Comparison of ENCODE assay signal across 24 mouse cellular contexts in genomic region chr2:117597573-117597972, GRCm38 (mm10).
DNase-seq lines count a peak whose midpoint lies in the region; ATAC-seq and TF ChIP-seq lines count a peak whose summit lies in the region.
"Had no signal": no experiment of that assay in that cellular context is flagged by ENCODE, and none has a peak within 500 bp of the region (broad histone marks: within the 10 kb centered on the region; RNA-seq: fewer than 3 reads in every experiment).

No protein-coding gene starts in this region.

- no peaks in the 10 kb centered on the region for H3K27me3 ChIP-seq in heart, embryonic 13.5 days (replicated peaks)
- H3K27me3 ChIP-seq in heart, embryonic 12.5 days (replicated peaks), result no peaks in the 10 kb centered on the region
- H3K27me3 ChIP-seq in heart, postnatal 0 days (ENCODE audit: control insufficient read depth, insufficient read depth, low read length), result no peaks in the 10 kb centered on the region
- no peaks in the 10 kb centered on the region for H3K27me3 ChIP-seq in heart, adult 2 months (ENCODE audit: control insufficient read depth, insufficient read depth, low read length)
- H3K27me3 ChIP-seq in embryonic facial prominence, embryonic 10.5 days (replicated peaks; ENCODE audit: low read depth, poor library complexity, severe bottlenecking), result no peaks in the 10 kb centered on the region
- H3K27me3 ChIP-seq: embryonic facial prominence, embryonic 12.5 days; embryonic facial prominence, embryonic 15.5 days; forebrain, embryonic 13.5 days; hindbrain, embryonic 12.5 days; hindbrain, embryonic 15.5 days had no signal

- no peaks in the 10 kb centered on the region for H3K36me3 ChIP-seq in heart, embryonic 13.5 days
- no peaks in the 10 kb centered on the region for H3K36me3 ChIP-seq in heart, embryonic 12.5 days
- H3K36me3 ChIP-seq in heart, postnatal 0 days (replicated peaks; ENCODE audit: control insufficient read depth, insufficient read depth, low read length), result no peaks in the 10 kb centered on the region
- no peaks in the 10 kb centered on the region for H3K36me3 ChIP-seq in heart, adult 2 months (ENCODE audit: control insufficient read depth, insufficient read depth, low read length)
- H3K36me3 ChIP-seq in embryonic facial prominence, embryonic 10.5 days (replicated peaks), result no peaks in the 10 kb centered on the region
- H3K36me3 ChIP-seq: embryonic facial prominence, embryonic 12.5 days; embryonic facial prominence, embryonic 15.5 days; hindbrain, embryonic 12.5 days; hindbrain, embryonic 15.5 days had no signal

- no peak for ATAC-seq in heart, embryonic 13.5 days (ENCODE audit: extremely low read depth, insufficient number of reproducible peaks, low FRiP score, low TSS enrichment)
- no peak for ATAC-seq in heart, embryonic 12.5 days (ENCODE audit: insufficient number of reproducible peaks, low FRiP score)
- peak; percentile 63 for ATAC-seq in heart, postnatal 0 days (ENCODE audit: insufficient read depth, low read depth)
- ATAC-seq: forebrain, embryonic 13.5 days; forebrain, embryonic 16.5 days; intestine, postnatal 0 days had no signal

- TF ChIP-seq EP300 in heart, postnatal 0 days (IDR thresholded peaks at IDR 0.05; ENCODE audit: low read depth), result no peak
- no peak for TF ChIP-seq EP300 in heart, adult 2 months (IDR thresholded peaks at IDR 0.05; ENCODE audit: insufficient read depth, low read depth, low read length)

- no peaks in the 10 kb centered on the region for H3K79me2 ChIP-seq in heart, adult 2 months (replicated peaks; ENCODE audit: control insufficient read depth, insufficient read depth, low read length)

- peaks cover 23% of the 10 kb centered on the region for H3K4me1 ChIP-seq in heart, embryonic 13.5 days
- peaks cover 7% of the 10 kb centered on the region for H3K4me1 ChIP-seq in heart, embryonic 12.5 days (replicated peaks)
- peaks cover 9% of the 10 kb centered on the region; the same call in 1 of the 2 replicates for H3K4me1 ChIP-seq in heart, postnatal 0 days (ENCODE audit: control insufficient read depth, insufficient read depth)
- no peaks in the 10 kb centered on the region for H3K4me1 ChIP-seq in heart, adult 2 months (ENCODE audit: control insufficient read depth, insufficient read depth, low read length)
- no peaks in the 10 kb centered on the region for H3K4me1 ChIP-seq in embryonic facial prominence, embryonic 10.5 days
- H3K4me1 ChIP-seq: embryonic facial prominence, embryonic 12.5 days; embryonic facial prominence, embryonic 15.5 days; forebrain, embryonic 13.5 days; hindbrain, embryonic 12.5 days; hindbrain, embryonic 15.5 days had no signal

- intact Hi-C loops in heart, adult 2 months (cut with DNase I), result no loop called here

- H3K4me3 ChIP-seq in heart, embryonic 13.5 days, result no peak overlapping the region
- H3K4me3 ChIP-seq in heart, embryonic 12.5 days, result no peak overlapping the region
- H3K4me3 ChIP-seq in heart, postnatal 0 days (ENCODE audit: low read depth, low read length), result no peak overlapping the region
- no peak overlapping the region for H3K4me3 ChIP-seq in heart, adult 2 months
- H3K4me3 ChIP-seq in embryonic facial prominence, embryonic 10.5 days, result no peak overlapping the region
- H3K4me3 ChIP-seq: embryonic facial prominence, embryonic 12.5 days; embryonic facial prominence, embryonic 15.5 days; erythroblast, embryonic 14.5 days; forebrain, embryonic 13.5 days; hindbrain, embryonic 12.5 days; hindbrain, embryonic 15.5 days had no signal

- no peak overlapping the region for H3K4me2 ChIP-seq in heart, embryonic 13.5 days
- H3K4me2 ChIP-seq in heart, embryonic 12.5 days, result no peak overlapping the region
- H3K4me2 ChIP-seq in heart, postnatal 0 days (ENCODE audit: low read depth, low read length), result no peak overlapping the region
- H3K4me2 ChIP-seq: embryonic facial prominence, embryonic 12.5 days; embryonic facial prominence, embryonic 15.5 days; forebrain, embryonic 13.5 days; hindbrain, embryonic 12.5 days; hindbrain, embryonic 15.5 days had no signal

- H3K9me3 ChIP-seq in heart, embryonic 13.5 days, result no peaks in the 10 kb centered on the region
- H3K9me3 ChIP-seq in heart, embryonic 12.5 days (replicated peaks), result no peaks in the 10 kb centered on the region
- H3K9me3 ChIP-seq in heart, postnatal 0 days (replicated peaks; ENCODE audit: control insufficient read depth, low read length), result no peaks in the 10 kb centered on the region
- H3K9me3 ChIP-seq in embryonic facial prominence, embryonic 10.5 days, result no peaks in the 10 kb centered on the region
- H3K9me3 ChIP-seq: embryonic facial prominence, embryonic 12.5 days; embryonic facial prominence, embryonic 15.5 days; forebrain, embryonic 13.5 days; hindbrain, embryonic 12.5 days; hindbrain, embryonic 15.5 days had no signal

- H3K27ac ChIP-seq in heart, embryonic 13.5 days (replicated peaks), result peak overlapping the region; percentile 51
- no peak overlapping the region; the same call in 1 of the 2 replicates for H3K27ac ChIP-seq in heart, embryonic 12.5 days (ENCODE audit: poor library complexity, severe bottlenecking)
- no peak overlapping the region for H3K27ac ChIP-seq in heart, postnatal 0 days (ENCODE audit: low read depth)
- no peak overlapping the region for H3K27ac ChIP-seq in heart, adult 2 months
- no peak overlapping the region for H3K27ac ChIP-seq in embryonic facial prominence, embryonic 10.5 days (replicated peaks)
- H3K27ac ChIP-seq: embryonic facial prominence, embryonic 12.5 days; embryonic facial prominence, embryonic 15.5 days; forebrain, embryonic 13.5 days; hindbrain, embryonic 12.5 days; hindbrain, embryonic 15.5 days had no signal

- TF ChIP-seq POLR2A in heart, adult 2 months (IDR thresholded peaks at IDR 0.05; ENCODE audit: insufficient read depth, low read depth, low read length), result no peak

- H3K9ac ChIP-seq in heart, embryonic 13.5 days, result no peak overlapping the region
- H3K9ac ChIP-seq in heart, embryonic 12.5 days, result no peak overlapping the region
- H3K9ac ChIP-seq in heart, postnatal 0 days (replicated peaks; ENCODE audit: low read depth, low read length), result no peak overlapping the region
- no peak overlapping the region for H3K9ac ChIP-seq in heart, adult 2 months (ENCODE audit: low read depth, low read length)
- H3K9ac ChIP-seq: embryonic facial prominence, embryonic 12.5 days; embryonic facial prominence, embryonic 15.5 days; forebrain, embryonic 13.5 days; hindbrain, embryonic 12.5 days; hindbrain, embryonic 15.5 days had no signal

- peak; percentile 16 for DNase-seq in heart, postnatal 0 days (ENCODE audit: low spot score)
- DNase-seq in heart, adult 2 months, result no peak
- DNase-seq in NIH3T3 (ENCODE audit: low read depth), result peak; percentile 7
- DNase-seq in testis, postnatal 10 days (ENCODE audit: low spot score), result no peak
- no peak for DNase-seq in embryonic facial prominence, embryonic 10.5 days (ENCODE audit: low spot score)
- DNase-seq: adrenal gland, adult 2 months; adrenal gland, postnatal 14 days; cerebellum, adult 18-20 months; cerebellum, adult 9-10 months; cerebellum, postnatal 14 days; gastrocnemius, postnatal 10 days; gastrocnemius, postnatal 36 days; heart, postnatal 14 days; kidney, adult 2 months had no signal

- no peak for TF ChIP-seq CTCF in heart, postnatal 0 days (IDR thresholded peaks at IDR 0.05; ENCODE audit: low read depth)
- no peak for TF ChIP-seq CTCF in heart, adult 2 months (IDR thresholded peaks at IDR 0.05)

Comparison
In these comparisons a context has a peak if more than half of its experiments do, and no peak if none do; other contexts are left out.
1. DNase-seq: peak in heart, postnatal 0 days (single experiment) and NIH3T3 (single experiment); none in heart, adult 2 months (0 of 2), testis, postnatal 10 days (single experiment) and embryonic facial prominence, embryonic 10.5 days (single experiment).